Mouse (Mus musculus) cerebellum, postnatal 10 days (tissue): ENCODE data around the gene Pfn1.
A peak's percentile ranks its signal among the peaks of the same experiment; 100 is the strongest.

Source experiments
- DNase-seq, 2 experiments: peaks; one replicate each; pipeline ENCODE4 v3.0.0; 2021; ENCODE audit warnings: mixed read lengths in 2 of 2

Pfn1 gene

DNA sequence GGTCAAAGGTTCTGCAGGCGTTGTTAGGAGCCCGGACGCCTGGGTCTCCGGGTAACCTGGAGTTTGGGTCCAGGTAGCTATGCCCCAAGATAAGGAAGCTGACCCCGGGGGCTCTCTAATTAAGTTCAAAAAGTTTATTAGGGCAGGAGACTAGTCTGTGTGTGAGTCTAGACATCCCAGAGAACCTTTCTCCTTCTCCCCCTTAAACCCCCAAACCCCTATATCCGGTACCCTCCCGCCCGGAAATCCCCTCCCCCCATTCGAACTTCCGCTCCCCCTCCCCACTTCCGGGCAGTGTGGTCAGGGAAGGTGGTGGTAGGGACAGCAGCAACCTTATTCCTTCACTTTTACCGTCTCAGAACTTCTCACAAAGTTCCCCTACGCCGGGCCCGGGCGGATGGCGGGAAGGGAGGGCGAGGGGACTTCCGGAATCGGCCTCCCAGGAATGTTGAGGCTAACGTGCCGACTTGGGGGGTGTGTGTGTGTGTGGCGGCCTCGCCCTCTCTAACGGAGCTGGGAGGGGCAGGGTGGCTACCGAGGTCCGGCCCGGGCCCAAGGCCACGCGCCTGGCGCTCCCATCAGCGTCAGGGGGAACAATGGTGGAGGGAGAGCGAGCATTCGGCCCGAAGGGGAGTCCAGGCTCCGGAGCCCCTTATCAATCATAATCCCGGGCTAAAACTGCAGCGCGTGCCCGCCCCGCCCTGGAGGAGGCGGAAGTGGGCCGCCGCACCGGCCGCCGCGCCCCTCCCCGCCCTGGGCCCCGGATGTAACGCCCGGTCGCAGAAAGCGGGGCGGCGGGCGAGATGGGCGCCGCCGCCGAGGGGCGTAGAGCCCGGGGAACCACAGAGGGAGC is 873 bp downstream of the Pfn1 start:
- DNase-seq, result peak; percentile 83 to 84

DNA sequence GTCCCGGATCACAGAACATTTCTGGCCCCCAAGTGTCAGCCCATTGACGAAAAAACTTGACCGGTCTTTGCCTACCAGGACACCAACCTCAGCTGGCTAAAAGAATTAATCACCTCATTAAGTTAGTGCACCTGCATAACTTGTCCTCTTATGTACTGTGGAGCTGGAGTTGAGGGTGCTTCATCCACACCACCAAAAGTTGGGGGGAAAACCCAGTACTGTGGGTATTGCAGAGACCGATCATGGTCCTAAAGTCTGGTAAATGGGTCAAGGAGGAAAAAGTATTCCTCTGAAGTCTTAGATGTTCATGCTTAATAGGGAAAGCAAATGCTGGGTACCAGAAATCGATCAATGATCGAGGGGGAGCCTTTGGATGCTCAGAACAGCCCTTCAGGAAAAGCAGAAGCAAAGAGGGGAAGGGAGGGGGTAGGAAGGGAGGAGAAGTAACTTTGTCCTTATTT is 1.5 kb downstream of the Pfn1 start:
- no peak for DNase-seq

DNA sequence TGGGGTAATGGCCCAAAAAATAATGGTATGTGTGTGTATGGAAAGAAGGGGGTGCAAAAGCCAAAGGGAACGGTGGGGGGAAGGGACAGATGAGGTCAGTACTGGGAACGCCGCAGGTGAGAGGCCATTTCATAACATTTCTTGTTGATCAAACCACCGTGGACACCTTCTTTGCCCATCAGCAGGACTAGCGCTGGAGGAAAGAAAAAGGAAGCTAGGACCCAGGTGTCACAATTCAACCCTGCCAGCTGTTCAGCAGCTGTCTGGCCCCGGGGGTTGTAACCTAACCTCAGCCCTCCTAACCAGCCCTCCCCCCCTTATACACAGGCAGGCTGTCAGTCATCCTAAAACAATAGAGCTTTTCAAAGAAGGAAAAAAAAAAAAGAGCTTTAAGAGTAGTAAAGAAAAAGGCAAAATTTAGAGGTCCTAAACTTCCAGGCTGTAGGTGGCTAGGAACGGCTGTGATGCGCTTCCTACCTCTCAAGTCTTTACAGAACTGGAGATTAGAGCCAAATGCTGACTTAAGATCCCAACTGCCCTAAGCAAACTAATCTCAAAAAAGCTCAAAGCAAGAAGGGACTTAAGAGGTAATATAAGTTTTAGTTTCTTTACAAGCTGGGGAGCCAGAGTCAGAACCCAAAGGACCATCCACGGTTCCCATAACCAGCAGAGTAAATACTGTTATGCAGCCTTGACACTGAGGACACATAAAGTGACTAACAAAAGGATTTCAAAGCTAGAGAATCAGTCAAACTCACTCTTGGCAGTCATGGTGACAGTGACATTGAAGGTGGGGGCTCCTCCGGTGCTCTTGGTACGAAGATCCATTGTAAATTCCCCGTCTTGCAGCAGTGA is 2.2 kb downstream of the Pfn1 start:
- peak in 1 of 2 experiments; percentile 34 for DNase-seq

DNA sequence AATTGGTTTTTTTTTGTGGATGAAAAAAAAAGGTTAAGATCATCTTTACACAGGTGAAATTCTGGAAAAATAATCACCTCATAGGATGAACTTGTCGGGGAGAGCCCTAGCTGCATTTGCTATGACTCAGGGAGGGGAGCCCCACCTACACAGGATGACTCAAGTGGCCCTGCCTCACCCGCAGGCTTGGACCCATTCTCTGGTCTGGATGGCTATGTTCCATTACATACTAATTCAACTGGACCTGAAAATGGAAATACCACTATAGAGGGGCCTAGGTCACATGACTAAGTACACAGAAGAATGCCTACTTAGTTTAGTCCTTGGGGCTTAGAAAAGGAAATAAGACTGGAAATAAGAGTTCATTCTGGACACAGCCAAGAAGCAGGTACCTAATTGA is 3.1 kb downstream of the Pfn1 start:
- DNase-seq, result no peak

DNA sequence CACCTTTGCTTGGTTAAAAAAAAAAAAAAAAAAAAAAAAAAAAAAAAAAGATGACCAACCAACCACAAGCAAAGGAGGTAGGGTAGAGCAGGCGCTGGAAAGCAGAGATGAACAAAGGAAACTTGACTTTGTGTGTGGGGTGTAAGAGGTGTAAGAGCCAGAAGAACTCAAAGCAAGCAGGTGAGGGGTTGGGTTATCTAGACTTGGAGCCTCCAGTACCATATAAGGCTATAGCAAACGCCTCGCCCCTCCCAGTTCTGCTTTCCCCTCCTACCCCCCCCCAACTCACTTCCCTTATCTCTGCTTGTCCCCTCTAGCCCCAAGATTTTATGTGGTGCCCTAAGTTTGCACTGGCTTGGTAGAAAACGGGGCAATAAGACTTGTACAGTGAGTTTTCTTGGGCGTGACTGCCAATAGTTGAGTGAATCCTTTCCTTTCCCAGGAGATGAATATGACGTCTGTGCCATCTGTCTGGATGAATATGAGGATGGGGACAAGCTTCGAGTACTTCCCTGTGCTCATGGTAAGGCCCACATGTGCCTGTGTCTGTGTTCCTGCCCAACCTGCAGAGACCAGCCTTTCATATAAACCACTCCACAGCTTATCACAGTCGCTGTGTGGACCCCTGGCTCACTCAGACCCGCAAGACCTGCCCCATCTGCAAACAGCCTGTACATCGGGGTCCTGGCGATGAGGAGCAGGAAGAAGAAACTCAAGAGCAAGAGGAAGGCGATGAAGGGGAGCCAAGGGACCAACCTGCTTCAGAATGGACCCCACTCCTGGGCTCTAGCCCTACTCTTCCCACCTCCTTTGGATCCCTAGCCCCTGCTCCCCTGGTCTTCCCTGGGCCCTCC is 3.9 kb downstream of the Pfn1 start:
- no peak for DNase-seq

DNA sequence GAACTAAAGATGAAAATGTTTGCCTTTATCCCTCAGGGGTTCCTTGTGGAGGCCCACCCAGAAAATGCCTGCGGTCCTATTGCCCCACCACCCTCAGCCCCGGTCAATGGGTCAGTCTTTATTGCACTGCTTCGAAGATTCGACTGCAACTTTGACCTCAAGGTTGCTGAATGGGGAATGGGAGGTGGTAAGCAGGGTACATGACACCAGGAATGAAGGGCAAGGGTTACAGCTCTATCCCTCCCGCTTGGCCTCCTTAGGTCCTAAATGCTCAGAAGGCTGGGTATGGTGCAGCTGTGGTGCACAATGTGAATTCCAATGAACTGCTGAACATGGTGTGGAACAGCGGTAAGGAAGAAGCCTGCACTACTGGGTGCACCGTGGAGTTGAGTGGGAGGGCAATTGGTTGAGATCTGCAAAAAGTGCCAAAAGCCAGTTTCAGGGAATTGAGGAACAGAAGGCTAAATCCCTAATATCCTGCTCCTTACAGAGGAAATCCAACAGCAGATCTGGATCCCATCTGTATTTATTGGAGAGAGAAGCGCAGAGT is 5.2 kb downstream of the Pfn1 start:
- DNase-seq, result no peak

DNA sequence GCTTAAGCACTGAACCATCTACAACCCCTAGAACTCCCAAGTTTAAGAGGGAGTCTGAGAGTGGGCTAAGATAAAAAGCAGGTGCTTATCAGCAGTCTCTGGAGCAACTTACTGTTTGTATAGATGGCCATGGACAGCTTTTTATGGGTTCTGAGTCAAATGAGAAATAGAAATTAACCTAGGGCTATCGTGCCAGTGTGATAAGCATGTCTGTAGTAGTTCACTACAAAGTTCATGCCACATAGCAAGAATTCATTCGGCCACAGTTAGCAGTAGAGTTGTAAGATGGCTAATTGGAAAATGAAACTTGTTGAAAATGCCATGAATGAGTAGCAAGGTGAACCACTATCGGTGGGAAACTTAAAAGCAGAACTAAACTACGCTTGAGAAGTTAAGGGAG is 5.9 kb downstream of the Pfn1 start:
- no peak for DNase-seq

DNA sequence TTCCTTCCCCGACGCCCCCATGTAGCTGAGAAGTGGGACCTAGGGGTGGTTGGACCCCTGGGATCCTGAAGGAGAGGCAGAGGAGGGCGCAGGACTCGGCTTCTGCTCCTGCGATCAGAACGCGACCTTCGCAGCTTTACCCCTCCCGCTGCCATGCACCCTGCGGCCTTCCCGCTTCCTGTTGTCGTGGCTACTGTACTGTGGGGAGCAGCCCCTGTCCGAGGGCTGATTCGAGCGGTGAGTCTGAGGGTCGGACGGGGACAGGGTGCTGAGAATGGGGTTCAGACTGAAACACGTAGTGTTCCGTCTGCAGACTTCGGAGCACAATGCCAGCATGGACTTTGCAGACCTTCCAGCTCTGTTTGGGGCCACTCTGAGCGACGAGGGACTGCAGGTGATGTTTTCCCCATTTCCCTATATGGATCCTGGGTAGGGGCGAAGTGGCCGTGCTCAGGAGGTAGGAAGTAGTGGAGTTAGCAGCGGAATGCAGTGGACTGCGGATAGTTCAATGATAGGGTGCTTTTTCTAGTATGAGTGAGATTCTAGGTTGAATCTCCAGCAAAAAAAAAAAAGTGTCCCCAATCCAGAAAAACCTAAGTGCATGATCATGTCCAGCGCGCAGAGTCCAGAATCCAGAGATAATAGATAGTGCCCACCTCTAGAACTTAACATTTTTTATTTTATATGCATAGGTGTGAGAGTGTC is 6.6 kb downstream of the Pfn1 start:
- DNase-seq, result peak in 1 of 2 experiments; percentile 46

DNA sequence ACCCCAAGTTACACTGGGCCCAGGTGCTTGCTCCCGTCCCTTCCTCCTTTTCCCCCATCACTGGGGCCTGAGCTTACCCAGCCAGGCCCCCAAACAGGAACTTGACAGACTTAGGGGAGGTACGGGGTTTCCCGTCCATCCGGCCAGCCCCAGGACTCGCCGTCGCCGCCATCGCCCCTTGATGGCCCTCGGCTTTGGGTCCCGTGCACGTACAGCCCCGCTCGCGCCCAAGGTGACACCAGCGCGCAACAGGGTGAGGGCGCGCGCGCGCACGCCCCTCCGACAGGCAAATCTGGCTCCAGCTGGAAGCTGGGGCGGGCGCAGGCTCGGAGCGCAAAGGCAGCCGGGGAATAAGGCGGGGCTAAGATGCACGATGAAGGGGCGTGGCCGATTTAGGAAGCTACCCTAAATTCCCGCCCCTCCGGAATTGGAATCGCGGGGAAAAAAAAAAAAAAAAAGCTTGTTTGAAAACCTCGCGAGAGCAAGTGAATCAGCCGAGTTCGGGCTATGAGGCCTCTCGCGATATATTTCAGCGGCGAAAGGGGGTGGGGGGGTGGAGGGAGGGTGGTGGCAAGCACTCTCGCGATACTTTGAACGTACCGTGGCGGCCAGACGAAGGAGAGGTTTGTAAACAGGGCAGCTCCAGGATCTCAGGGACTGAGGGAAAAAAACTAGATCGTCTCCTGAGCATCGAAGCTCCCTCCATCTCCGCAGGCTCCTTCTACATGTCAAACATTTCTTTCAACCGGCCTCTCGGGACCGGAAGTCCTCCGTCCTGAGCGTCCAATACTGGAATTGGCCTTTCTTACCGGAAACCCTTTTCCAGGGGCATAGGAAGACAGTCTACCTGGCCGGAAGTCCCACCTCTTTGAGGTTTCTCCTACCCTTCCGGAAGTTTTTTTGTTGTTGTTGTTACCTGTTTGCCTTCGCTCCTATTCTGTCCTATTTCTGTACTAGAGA is 7.5 kb downstream of the Pfn1 start, which contains the start of the genes Rnf167 and Slc25a11:
TSS of gene Rnf167 (plus strand) at position 545 of the 960 bp plus-strand sequence.
TSS of gene Slc25a11 (minus strand) at position 789 of the 960 bp plus-strand sequence.
- peak; percentile 98 to 99 for DNase-seq

DNA sequence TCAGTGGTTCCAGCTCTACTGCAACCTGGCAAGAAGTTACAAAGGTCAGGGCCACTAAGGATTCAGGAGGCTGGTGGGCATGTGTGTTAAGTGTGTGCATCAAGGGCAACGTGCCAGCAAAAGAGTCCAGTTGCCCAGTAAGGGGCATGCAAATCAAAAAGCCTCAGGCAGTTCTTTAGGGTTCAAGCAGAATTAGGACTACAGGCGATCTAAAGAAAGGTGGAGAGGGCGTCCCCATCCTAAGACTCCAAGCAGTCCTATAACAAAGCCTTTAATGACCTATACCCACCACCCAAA is 8.2 kb downstream of the Pfn1 start:
- DNase-seq, result peak; percentile 56 to 59

DNA sequence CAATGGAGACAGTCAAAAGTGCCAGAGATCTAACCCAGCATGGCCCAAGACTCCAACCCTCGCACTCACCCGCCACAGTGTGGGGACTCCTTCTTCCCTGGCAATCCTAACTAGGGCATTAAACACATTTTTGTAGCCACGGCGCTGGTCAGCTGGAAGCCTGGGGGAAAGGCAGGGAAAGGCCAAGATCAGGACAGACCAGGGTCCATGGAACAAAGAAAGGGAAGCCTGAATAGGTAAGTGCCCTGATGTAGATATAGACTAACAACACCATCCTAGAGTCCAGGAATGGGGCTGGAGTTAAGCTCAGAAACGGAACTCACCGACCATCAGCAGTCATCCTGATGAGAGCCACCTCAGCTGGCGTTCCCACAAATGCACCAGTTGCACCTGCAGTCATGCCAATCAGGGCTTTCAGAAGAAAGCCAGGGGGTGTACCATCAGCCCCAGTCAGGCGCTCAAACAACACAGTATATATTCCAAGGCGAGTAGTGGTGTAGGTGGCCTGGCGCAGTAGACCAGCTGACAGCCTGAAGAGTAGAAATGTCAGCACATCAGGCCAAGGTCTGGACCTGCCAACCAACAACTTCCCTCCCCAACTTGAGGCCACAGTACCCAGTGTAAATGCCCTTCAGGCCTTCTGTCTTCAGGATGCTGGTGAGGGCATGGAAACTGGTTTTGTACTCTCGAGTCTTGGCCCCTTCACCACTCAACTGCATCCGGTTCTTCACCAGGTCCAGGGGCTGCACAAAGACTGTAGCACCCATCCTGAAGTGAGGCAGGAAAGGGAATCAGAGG is 8.8 kb downstream of the Pfn1 start:
- no peak for DNase-seq

DNA sequence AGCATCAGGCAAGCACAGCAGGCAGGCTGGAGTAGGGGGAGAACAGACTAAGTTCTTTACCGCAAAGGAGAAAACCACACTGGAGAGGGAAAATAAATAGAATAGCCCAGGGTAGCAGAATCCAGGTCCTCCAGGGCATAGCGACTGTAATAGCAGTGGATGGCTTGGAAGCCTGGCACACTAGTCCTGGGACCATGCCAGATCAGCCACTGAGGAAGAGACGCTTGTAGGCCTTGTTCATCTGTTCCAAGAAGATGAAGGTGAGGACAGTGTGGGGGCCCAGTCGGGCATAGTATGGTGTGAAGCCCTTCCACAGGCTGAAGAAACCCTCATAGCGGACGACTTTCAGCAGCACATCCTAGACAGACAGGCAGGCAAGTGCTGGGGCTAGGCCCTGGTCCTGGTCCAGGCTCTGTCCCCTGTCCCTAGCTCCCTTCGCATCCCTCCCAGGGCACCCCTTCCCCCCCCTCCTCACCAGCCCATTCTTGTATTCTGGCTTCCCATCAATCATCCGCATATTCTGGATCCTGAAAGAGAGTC is 9.8 kb downstream of the Pfn1 start:
- DNase-seq, result peak in 1 of 2 experiments; percentile 51

DNA sequence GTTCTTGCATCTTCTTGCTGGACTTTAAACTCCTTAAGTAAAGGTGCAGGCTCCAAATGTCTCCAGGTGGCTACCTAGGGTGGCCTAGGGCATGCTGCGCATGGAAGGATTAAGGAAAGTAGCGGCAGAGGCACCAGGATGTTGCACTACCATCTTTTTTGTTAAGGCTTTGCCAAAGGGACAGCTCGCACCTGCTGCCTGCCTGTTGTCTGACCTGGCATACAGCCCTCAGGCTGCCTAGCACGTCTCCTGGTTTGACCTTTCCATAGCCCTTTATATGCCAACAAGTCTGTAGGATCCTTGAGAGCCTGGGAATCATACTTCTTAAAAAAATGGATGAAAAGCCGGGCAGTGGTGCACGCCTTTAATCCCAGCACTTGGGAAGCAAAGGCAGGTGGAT is 11.4 kb downstream of the Pfn1 start:
- DNase-seq, result peak in 1 of 2 experiments; percentile 22

DNA sequence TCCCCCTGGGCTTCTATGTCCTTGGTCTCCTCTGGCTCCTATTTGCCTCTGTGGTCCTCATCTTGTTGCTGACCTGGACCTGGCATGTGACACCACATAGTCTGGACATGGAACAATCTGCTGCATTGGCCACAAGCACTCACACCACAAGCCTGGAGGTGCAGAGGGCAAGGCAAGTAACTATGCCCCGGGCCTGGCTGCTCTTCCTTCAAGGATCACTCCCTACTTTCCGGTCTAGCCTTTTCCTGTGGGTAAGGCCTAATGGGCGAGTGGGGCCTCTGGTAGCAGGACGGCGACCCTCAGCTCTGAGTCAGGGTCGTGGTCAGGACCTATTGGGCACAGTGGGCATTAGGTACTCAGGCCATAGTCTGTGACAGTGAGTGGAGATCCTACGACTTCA is 13.2 kb downstream of the Pfn1 start:
- DNase-seq, result no peak

DNA sequence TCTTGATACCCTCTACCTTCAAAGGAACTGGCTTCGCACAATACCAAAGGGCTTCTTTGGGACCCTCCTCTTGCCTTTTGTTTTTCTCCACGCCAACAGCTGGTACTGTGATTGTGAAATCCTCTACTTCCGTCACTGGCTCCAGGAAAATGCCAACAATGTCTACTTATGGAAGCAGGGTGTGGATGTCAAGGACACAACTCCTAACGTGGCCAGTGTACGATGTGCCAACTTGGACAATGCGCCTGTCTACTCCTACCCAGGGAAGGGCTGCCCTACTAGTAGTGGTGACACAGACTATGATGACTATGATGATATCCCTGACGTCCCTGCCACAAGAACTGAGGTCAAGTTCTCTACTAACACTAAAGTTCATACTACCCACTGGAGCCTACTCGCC is 14.5 kb downstream of the Pfn1 start:
- no peak for DNase-seq

DNA sequence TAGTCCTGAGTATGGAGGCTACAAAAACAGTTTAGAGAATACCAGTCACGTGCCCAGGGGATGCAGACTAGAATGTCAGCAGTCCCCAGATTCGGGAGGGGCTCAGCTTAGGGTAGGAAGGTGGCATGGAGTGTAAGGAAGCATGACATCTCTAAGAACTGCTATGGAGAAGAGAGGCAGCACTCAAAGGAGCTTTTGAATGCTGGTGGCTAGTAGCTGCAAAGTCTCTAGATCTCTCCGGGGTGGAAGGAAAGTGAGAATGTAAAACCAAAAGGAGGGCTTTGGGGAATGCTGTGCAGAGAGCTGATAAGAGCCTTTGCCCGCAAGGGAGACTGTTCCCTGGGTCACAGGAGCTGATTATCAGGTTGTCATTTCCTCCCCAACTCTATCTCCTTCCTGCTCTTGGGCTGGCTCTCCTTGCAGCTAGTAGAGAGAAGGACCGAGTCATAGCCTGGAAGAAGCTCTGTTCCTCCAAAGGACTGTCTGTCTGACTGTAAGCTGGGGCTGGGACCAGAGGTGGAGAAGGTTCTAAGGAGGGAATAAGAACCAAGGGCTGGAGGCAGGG is 15.6 kb downstream of the Pfn1 start, which contains the start of gene Gp1ba:
TSS of gene Gp1ba (plus strand) at position 409 of the 565 bp plus-strand sequence.
- no peak for DNase-seq

DNA sequence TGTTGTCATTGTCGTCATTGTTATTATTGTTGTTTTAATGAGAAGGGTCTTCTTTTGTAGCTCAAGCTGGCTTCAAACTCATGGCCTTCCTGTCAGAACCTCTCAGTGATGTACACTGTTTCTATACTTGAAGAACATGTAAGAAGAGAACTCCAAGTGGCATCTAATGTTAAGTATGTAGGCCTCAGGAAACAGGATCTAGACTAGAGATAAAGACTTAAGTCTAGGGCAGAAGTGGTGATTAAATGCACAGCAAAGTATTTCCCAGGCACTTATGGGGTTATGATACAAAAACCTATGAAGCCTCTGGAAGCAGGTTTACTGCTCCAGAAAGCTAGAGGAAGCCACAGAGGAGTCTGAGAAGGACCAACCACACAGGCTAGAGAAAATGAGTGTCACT is 16.2 kb downstream of the Pfn1 start:
- no peak for DNase-seq

DNA sequence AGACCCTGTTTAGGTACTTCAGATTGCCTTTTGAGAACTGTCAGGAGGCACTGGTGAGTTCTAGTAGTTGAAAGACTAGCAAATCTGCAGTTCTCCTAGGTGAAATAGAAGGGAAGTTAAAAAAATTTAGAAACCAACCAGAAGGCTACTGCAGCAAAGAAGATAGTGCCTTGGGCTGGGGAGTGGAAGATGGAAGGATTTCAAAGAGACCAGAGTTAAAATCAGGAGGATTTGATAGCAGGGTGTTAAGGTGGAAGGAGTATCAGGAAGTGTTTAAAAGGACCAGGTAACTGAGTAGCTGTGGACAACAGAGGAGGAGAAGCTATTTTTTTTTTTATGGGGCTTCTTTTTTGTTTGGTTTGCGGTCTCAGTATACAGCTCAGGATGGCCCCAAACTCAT is 16.7 kb downstream of the Pfn1 start:
- no peak for DNase-seq

DNA sequence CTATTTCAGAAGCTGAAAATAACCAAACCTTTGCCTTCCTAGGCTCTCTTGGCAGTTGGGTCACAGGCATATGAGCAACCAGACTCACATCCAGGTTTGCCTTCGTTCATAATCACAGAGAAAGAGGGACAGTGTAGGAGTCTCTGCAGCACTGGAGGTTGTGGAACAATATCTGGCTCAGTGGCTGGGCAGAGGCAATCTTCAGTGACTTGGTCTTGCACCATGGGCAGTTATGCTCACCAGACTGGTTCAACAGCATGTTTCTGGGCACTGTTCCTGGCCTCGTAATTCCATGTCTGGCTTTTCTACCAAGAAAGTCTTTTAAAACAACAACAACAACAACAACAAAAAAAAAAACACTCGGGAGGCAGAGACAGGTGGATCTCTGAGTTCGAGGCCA is 18.8 kb downstream of the Pfn1 start:
- no peak for DNase-seq
